Mouse (Mus musculus) G1E (cell line): Measurements from ENCODE around the gene U2surp.

Experiments
- CTCF ChIP-seq: IDR thresholded peaks from 2 replicates; pipeline ENCODE4 v1.5.1; 2012; ENCODE audit warnings: low read depth, low read length, inconsistent platforms, mixed read lengths
- GATA1 ChIP-seq: IDR thresholded peaks from 2 replicates; pipeline ENCODE4 v1.6.1; 2012; ENCODE audit warnings: borderline replicate concordance, low read length, inconsistent platforms, mixed read lengths

DNA sequence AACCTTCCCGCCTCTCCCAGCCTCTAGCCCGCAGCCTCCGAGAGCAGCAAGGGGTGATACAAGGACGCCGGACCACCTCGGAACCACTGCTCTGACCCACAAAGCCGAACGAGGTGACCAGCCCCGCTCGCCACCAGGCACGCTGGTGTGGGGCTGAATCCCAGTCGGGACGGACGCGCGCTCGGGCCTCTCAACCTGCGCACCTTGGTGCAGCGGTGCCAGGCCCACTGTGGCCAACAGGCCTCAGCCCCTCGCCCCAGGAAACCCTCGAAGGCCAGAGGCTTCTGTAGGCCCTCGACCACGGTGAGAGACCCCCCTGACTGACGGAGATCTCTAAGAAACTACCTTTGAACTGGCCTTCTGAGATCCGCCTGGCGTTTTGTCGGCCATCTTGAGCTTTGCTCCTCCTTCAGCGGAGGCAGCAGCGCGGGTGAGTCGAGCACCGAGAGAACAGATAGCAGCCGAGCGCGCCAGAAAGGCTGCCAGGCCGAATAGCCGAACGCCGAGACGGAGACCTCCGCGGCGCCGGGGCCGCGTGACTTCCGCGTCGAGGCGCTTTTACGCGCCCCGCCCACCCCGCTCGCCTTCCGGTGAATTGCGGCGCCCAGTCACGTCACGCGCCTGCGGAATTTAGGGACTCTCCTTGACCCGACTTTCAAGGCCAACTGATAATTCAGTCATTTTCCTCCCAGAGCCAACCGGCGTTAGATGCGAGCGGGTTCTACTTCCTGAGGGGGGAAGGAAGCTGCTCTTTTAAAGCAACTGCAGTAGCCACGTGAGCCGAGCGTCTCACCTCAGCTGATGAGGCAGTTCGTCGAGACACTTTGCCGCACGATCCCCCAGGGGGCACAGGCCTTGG lies at the start of gene U2surp:
- TF ChIP-seq GATA1 (no peak), CTCF (no peak)
